Mouse (Mus musculus): ENCODE measurements around the gene Sec31a.
"Not testable (repeated sequence)": the region's sequence is repeated elsewhere in the genome, so short reads cannot be mapped to it uniquely, and the experiment has no call there.

Gene Sec31a

DNA sequence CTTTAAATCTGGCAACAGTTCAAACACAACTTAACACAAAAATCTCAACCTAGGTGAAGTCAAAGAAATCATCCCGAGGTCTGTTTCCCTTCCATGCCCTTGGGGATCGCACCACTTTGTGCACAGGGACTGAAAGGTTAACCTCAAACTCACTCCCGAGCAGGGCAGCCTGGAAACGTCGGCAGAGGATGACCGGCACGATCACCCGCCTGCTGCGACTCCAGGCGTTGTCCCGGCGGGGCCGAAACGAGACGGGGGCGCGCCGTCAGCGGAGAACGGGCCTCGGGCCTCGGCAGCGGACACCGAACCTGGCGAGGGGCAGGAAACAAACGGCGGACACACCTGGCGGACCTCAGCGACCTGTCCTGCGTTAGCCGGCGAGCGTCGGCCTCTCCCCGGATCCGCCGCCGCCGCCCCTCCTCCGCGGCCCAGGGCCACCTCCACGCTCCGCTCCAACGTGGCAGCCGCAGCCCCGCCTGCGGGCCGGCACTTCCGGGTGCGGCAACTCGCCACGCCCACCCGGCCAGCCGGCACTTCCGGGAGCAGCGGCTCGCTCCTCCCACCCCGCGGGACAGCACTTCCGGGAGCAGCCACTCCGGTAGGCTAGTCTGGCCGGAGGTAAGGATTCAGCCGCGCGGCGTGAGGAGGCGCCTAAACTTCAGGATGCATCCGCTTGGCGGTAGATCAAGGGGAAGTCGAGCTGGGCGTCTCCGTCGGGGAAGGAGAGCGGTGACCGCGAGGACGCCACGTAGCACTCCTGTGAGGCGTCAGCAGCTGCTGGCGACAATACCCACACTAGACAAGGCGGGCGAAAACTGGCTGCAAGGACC lies at the start of gene Sec31a:
TSS of gene Sec31a (minus strand) at position 474 of the 830 bp plus-strand sequence.
- peak; percentile 97 for DNase-seq (ENCODE audit: low read depth, low spot score)

- DNase-seq (ENCODE audit: low read depth, low spot score), result no peak
These were observed 46.3 kb upstream of the Sec31a start for GRCm38 (mm10) chr5:100462374-100462773.

- no peak for DNase-seq (ENCODE audit: low read depth, low spot score)
These were observed 45.5 kb upstream of the Sec31a start for GRCm38 (mm10) chr5:100461526-100461925.

DNA sequence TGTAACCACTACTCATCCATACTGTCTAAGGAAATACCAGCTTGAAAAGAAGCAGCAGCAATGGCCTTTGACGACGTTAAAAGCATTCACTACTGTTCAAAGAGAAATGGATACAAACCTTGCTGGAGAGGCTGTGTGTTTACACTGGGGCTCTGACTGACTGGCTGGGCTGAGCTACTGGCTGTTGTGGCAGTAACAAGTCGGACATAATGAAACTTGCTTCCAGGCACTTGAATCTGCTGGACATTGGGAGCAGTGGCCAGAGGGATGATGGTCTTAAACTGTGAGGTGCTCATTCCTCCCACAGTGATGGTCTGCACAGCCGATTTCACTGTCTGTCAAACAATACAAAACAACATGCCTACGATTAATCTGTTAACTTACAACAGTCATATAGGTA lies 43.4 kb upstream of the Sec31a start:
- DNase-seq (ENCODE audit: low read depth, low spot score), result no peak

GRCm38 (mm10) chr5:100451871-100452270 lies 35.8 kb upstream of the Sec31a start:
- DNase-seq (ENCODE audit: low read depth, low spot score), result no peak

- no peak for DNase-seq (ENCODE audit: low read depth, low spot score)
These were observed 22.8 kb upstream of the Sec31a start for GRCm38 (mm10) chr5:100438796-100439195.

GRCm38 (mm10) chr5:100437917-100438316 lies 21.9 kb upstream of the Sec31a start:
- DNase-seq (ENCODE audit: low read depth, low spot score), result no peak

DNA sequence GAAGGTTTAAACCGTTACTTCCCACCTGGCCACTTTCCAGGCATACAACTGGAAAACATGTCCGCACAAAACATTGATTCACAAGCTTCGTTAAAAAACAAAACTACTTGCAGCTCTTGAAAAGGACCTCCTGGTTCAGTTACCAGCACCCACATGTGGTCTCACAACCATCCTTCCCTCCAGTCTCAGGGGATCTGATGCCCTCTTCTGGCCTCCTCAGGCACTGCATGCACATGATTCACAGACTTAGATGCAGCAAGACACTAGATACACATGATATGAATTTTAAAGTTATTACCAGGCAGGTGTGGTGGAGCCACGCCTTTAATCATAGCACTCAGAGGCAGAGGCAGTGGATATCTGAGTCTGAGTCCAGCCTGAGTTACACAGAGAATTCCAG lies 21.1 kb upstream of the Sec31a start:
- DNase-seq (ENCODE audit: low read depth, low spot score), result peak; percentile 28

- no peak for DNase-seq (ENCODE audit: low read depth, low spot score)
These were observed 14.9 kb upstream of the Sec31a start for GRCm38 (mm10) chr5:100430966-100431365.

DNA sequence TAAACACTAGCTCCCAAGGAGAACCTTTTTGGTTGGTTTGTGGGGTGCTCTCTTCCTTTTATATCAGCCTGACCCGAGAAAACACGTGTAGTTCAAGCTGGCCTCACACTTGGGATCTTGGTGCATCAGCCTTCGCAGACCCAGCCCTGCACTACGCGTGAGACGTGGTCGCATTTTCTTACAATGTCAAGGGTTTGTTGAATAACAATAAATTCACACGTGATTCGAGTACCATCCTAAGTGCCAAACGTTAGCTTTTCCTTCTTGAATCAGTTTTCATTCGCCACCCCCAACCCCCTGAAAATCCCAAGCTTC lies 14.0 kb upstream of the Sec31a start:
- DNase-seq (ENCODE audit: low read depth, low spot score), result no peak

- peak; percentile 99 for DNase-seq (ENCODE audit: low read depth, low spot score)
These were observed 13.5 kb upstream of the Sec31a start for GRCm38 (mm10) chr5:100429344-100430075.

DNA sequence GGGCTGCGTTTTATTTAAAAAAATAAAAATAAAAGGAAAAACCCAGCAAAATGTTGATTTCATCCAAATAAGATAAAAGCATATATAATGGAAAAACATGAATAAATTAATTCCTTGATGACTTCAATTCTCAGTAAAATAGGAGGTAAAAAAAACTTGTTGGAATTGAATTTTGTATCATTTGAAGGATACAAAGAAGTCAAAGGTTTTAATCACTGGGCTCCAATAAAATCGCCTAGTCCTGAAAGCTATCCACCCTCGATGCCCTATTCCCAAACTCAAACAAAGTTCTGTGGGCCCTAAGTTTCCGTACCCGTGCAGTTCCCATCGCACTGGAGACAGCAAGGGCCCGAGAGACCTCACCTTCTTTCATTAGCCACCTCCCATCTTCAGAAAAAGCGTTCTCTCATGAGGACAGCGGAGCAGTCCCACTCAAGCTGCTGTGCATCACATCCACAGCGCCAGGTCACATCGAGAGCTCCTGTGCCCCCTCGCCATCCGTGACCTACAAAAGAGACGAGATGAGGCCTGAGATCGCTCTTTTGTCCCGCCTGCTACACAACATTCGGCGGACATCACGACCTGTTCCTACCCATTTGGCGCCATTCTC lies 12.8 kb upstream of the Sec31a start:
- DNase-seq (ENCODE audit: low read depth, low spot score), result peak; percentile 70

GRCm38 (mm10) chr5:100428031-100428733 lies 12.1 kb upstream of the Sec31a start:
- peak; percentile 35 for DNase-seq (ENCODE audit: low read depth, low spot score)

DNA sequence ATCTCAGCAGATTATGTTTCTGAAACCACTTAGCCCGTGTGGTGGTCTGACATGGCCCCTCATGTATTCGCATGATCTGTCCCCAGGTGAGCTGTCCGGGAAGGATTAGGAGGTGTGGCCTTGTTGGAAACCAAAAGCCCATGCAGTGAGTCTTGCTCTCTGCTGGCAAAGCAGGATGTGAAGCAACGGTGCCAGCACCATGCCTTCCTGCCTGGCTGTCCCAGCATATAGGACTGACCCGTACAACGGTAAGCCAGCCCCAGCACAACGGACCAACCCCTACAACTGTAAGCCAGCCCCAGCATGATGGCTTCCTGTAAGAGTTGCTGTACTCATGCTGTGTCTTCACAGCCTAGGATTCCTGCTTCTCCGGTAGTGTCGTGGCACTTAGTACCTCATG lies 11.2 kb upstream of the Sec31a start:
- peak; percentile 55 for DNase-seq (ENCODE audit: low read depth, low spot score)

DNA sequence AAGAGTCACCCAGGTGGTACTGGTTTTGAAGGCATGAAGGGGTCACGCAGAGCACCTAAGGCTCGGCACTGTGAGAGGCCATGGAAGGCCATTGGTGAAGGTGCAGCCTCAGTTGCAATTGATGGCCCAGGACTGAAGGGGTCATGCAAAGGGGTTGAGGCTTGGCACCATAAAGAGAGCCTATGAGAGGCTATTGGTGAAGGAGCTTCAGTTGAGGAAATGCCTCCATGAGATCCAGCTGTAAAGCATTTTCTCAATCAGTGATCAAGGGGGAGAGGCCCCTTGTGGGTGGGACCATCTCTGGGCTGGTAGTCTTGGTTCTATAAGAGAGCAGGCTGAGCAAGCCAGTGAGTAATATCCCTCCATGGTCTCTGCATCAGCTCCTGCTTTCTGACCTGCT lies 9.8 kb upstream of the Sec31a start:
- not testable (repeated sequence) for DNase-seq (ENCODE audit: low read depth, low spot score)

- DNase-seq (ENCODE audit: low read depth, low spot score), result peak; percentile 22
These were observed 8.2 kb upstream of the Sec31a start for GRCm38 (mm10) chr5:100424252-100424651.

DNA sequence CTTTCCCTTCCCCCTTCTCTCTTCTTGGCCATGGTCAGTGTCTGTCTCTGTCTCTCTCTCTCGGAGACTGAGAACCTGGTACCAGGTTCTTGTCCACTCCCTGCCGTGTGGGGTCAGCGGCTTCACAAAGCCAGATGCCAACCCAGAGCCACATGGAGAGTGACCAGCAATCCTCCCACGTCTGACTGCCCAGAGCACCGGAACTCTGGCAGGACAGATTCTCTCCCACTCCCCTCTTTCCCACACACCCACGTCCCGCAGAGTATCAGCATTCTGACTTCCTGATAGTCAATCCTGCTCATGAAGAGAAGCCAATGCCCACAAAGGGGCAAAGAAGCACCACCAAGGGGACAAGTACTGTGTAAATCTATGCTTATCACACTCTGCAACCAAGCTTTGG lies 7.6 kb upstream of the Sec31a start:
- DNase-seq (ENCODE audit: low read depth, low spot score), result no peak

DNA sequence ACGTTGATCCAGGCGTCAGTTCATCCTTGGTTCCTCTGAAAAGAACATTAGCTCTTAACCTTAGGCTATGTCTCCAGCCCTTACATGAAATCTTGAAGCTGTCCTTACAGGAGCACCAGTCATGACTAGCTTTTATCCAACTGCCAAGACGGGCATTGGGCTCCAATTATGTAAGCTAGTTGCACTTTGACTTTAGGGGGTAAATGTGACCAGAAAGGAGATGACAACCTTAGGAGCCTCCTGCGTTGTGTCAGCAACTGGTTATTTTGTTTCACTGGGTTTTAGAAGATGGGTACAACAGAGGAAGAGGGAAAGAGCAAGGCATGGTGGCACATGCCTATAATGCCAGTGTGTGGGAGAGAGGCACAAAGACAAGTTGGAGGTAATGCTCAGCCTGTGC lies 2.8 kb upstream of the Sec31a start:
- no peak for DNase-seq (ENCODE audit: low read depth, low spot score)

DNA sequence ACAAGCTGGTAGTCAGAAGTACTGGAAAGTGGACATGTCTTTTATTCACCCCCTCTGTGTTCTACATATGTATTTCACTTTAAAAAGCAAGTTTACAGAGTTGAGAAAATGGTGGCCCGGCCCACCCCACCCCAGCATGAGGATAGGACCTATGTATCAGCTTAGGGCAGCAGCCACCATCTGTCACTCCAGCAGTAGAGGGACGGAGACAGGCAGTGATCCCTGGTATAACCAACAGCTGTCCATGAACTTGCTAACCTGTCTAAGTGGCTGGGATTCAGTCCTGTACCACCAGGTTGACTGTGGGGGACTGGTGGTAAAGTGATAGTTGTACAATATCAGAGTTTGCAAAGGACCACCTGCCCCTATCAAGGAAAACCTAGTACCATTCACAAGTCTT lies 2.0 kb upstream of the Sec31a start:
- DNase-seq (ENCODE audit: low read depth, low spot score), result no peak

GRCm38 (mm10) chr5:100414474-100415196 lies 1.4 kb downstream of the Sec31a start:
- peak; percentile 27 for DNase-seq (ENCODE audit: low read depth, low spot score)

GRCm38 (mm10) chr5:100412886-100413285 lies 3.1 kb downstream of the Sec31a start:
- no peak for DNase-seq (ENCODE audit: low read depth, low spot score)
